Mouse (Mus musculus) CD4-positive, CD25-positive, alpha-beta regulatory T cell, adult 4 months (primary cell): ENCODE measurements around the gene Zc3h15. TPM values are rescaled to one million over a fixed set of nuclear protein-coding genes. Genes with fewer than 3 reads are reported as not detected.
"Not testable (repeated sequence)": the region's sequence is repeated elsewhere in the genome, so short reads cannot be mapped to it uniquely, and the experiment has no call there.

ENCODE experiments used
- ATAC-seq: one replicate; pipeline ENCODE4 v1.8.0; 2017
- polyA plus RNA-seq, 2 experiments: library from polyadenylated mRNA; unstranded; fragments of 100-300 nt; shearing (Covaris generic); gene quantifications; one replicate each; pipeline ENCODE4 v1.2.1; 2017

The Zc3h15 gene
- 100 to 1,000 TPM in 1 of 2 experiments, 10 to 100 TPM in 1; 83.6 to 124 TPM for polyA plus RNA-seq

DNA sequence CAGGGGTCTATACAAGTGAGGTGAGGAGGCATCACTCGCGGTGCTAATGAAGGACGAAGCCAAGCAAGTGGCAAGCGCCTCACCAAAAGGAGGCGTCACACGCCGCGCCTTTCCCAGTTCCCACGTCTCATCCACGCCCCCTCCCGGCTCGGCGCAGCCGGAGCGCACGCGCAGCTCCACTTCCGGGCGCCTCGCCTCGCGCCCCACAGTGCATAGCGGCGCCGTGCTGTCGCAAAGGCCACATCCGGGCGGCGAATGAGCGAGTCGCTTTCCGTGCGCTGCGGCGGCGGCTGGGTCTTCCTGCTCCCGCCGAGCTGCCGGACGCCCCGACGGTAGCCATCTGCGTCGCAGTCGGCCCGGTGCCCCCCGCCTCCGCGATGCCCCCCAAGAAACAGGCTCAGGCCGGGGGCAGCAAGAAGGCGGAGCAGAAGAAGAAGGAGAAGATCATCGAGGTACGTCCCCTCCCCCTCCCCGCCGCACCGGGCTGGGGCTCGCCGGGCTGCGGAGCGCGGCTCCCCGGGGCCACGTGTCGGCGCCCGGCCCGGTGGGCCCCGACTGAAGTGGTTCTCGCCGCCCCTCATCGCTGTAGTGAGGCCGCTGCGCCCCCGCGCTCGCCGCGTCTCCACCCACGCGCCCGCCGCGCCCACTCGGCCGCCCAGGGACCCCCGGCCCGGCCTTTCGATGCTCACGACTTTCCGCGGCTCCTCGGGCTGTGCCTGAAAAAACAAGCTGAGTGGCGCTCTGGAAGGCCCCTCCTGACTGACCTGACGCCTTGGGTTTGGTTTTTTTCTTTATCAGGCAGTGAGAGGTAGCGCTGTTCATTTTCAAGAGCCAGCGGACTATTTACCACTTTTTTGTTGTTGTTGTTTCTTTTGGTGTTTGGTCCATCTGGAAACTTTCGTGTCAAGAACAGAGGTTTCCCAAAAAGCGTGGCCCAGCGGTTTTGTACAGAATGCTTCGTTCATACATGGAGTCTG lies at the start of gene Zc3h15:
Gene Zc3h15, plus strand, starts transcription at position 160 of the 977 bp plus-strand sequence.
- peak; percentile 95 for ATAC-seq

- no peak for ATAC-seq
These were observed 23.5 kb upstream of the Zc3h15 start for GRCm38 (mm10) chr2:83620558-83621367.

DNA sequence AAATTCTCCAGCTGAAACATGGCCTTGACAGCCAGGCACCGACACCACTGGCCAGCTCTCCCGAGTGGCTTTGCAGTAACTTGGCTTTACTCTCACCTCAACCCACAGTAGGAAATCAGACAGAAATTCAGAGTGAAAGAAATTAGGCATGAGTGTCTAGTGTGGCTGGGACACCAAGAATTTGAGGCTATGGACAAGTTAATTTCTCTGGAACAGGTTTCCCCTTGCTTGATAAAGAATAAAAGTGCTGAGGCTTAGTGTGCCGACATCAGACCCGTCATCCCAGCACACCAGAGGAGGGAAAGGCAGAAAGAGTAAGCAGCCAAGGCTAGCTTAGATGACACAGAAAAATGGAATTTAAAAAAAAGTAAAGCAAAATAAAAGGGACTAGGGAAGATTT lies 22.7 kb upstream of the Zc3h15 start:
- no peak for ATAC-seq

- ATAC-seq, result no peak
These were observed 21.4 kb upstream of the Zc3h15 start for GRCm38 (mm10) chr2:83622792-83623191.

GRCm38 (mm10) chr2:83624045-83624444 lies 20.2 kb upstream of the Zc3h15 start:
- ATAC-seq, result no peak

DNA sequence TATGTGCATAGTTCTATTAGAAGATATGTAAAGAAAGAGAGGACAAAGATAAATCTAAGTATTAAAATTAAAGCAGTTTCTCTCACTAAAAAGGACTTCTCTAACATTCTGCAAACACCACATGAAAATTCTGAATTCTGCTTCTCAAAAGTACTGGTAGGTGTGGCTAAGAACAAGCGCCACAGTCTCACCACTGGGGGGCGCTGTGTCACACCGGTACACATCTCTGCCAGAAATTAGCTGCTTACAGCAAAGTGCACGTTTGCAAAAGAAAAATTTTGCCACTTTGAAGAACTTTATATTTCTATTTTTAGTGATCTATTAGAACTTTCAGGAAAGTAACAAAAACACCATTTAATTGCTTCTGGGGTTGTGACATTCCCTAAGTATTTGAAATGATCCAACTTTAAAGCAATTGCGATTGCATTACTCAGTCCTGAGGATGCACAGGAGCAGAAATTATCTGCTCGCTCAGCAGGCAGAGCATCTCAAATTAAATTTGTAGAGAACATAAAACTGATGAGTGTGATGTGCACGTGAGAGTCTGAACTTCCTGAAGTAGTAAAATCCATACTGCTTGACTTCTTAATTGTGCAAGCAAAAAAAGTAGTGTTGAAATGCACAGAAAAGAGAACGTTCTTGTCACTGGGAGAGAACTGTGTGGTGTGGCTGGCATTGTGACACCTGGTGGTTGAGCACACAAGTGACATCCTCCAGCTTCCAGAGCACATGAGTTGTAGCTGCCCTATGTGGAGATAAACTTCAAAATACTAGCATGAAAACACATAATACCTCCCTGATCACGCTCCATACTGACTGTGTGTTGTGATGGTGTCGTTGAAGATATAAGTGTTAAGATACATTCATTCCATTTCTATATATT lies 18.8 kb upstream of the Zc3h15 start:
- peak; percentile 89 for ATAC-seq

DNA sequence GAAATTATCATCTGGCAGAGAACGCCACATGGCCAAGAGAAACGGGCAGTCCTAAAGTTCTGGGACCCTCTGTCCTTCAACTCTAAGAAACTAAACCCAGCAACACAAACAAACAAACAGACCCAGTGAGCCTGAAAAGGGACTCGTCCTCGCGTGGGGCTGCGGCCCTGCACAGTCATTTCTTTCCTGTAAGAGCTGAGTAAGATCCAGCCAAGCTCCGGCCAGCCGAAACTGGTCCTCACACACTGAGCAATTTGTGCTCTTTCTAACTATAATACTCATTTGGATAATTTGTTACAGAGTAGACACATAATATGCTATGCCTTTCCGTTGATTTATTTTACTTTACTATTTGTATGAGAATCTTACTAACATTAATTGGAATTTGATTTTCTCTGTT lies 17.4 kb upstream of the Zc3h15 start:
- ATAC-seq, result no peak

- ATAC-seq, result no peak
These were observed 16.7 kb upstream of the Zc3h15 start for GRCm38 (mm10) chr2:83627495-83627894.

GRCm38 (mm10) chr2:83627932-83628331 lies 16.3 kb upstream of the Zc3h15 start:
- ATAC-seq, result no peak

DNA sequence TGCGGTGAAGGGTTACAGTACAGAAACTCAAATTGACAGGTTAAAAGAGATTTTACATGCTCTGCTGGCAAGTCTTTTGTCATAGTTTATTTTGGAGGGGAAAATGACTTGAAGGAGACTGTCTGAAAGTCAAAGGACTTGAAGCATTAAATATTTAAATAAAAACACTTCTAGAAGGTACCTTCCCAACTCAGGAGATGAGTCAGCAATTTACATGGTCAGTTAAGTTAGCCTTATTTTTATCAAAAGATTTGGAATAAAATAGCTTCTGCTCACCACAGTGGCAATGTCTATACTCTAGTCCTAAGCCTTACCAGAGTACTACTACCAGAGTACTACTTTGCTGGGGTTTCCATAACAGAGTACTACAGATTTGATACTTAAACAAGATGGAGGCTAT lies 2.2 kb upstream of the Zc3h15 start:
- no peak for ATAC-seq

- no peak for ATAC-seq
These were observed 4.7 kb downstream of the Zc3h15 start for GRCm38 (mm10) chr2:83648916-83649315.

- no peak for ATAC-seq
These were observed 8.4 kb downstream of the Zc3h15 start for GRCm38 (mm10) chr2:83652606-83653005.

GRCm38 (mm10) chr2:83659279-83659678 lies 15.0 kb downstream of the Zc3h15 start:
- ATAC-seq, result no peak

DNA sequence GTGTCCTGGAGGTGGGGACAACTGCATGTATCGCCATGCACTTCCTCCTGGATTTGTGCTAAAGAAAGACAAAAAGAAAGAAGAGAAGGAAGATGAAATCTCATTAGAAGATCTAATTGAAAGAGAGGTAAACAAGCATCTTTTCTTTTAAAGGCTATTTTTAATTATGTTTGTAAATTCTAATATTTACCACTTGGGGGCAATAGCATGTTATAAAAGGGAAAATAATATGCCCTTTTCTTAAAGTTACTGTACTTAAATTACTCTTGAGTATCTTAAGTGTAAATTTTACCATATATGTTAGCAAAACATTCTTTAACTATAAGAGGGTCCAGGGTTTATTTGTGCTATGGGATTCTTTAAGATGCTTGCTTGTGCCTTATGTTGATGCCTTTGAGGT lies 15.9 kb downstream of the Zc3h15 start:
- ATAC-seq, result peak; percentile 34

DNA sequence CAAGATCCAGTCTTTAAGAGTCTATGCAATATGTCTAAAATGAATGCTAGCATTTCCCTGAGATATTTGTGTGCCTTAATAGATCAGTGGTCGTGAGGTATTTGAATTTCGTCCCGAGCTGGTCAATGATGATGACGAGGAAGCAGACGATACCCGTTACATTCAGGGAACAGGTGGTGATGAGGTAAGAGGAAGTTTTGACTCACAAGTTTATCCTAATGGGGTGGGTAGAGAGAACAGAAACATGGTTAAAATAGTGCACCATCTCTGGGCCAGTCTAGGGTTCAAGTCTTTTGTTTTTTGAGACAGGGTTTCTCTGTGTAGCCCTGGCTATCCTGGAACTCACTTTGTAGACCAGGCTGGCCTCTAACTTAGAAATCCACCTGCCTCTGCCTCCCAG lies 17.1 kb downstream of the Zc3h15 start:
- no peak for ATAC-seq

- not testable (repeated sequence) for ATAC-seq
These were observed 20.8 kb downstream of the Zc3h15 start for GRCm38 (mm10) chr2:83665051-83665450.

DNA sequence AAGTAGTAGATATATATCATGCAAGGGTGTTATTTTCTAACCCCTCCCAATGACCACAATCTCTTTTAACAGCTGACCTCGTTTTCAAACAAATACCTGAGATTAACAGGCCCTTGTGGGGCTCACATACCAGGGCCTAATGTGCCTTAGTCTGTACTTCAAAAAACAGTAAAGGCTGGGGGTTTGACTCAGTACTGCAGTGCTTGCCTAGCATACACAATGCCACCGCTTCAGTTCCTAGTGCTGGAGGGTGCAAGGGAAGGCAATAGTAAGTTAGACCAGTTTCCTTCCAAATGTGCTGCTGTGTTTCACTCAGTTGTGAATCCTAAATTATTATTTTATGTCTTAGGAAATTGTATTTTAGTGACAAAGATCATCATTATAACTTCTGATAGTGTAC lies 23.2 kb downstream of the Zc3h15 start:
- no peak for ATAC-seq

DNA sequence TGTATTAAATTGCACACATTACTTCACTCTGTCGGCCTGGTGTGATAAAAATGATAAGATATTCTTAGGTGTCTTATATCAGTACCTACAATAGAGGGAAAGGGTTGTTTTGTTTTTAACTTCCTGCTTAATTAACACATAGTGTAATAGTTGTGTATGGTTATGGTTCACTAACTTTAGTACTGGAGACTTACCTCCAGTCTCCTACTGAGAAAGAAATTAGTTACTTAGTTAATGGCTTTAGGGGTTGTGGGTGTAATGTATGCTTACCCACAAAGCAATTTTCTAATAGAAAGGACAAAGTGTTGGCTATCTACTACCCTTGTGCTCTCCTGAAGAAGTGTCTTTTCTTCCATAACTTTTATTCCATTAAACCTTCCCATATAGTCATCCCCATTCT lies 23.8 kb downstream of the Zc3h15 start:
- ATAC-seq, result no peak

DNA sequence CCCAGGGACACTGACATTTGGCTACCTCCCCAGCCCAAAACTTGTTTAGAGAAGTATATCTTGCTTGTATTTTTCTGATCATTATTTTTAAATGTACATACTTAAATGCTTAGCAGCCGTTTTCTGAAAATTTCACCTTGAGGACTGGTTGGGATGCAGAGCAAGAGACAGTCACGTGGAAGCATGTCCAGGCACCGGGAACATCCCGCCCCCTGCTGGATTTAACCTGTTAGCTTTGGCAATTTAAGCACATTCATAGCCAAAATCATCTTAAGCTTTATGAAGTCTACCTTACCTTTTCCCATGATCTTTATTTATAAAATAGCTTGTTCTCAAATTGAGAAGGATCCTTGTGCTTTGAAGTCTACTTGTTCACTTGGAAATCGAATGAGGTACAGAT lies 25.8 kb downstream of the Zc3h15 start:
- no peak for ATAC-seq

- no peak for ATAC-seq
These were observed 27.6 kb downstream of the Zc3h15 start for GRCm38 (mm10) chr2:83671843-83672242.

GRCm38 (mm10) chr2:83673067-83673466 lies 28.8 kb downstream of the Zc3h15 start:
- ATAC-seq, result no peak

DNA sequence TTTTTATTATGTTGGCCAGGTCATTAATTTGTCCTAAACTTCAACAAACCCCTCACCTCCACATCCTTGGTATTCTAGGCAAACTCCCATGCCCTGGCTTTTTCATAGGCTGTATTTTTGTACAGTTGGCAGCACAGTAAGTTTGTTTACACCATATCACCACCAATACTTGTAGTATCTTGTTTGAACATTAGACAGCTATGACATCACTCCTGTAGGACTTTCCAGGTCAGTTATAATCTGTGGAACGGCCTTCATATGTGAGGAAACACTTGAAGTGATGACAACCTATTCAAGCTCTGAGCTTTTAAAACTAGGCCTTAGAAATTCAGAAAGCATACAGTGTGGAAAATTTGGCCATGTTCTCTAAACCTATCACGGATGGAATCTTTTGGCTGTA lies 29.6 kb downstream of the Zc3h15 start:
- ATAC-seq, result no peak
